Mouse (Mus musculus) liver, embryonic 14.5 days (tissue): Measurements from ENCODE around the gene Dnali1.

Experiments
- CTCF ChIP-seq: IDR thresholded peaks from 2 replicates; pipeline ENCODE4 v1.5.1; 2016; ENCODE audit warnings: antibody characterized with exemption, low read depth, control low read depth
- EP300 ChIP-seq: IDR thresholded peaks from 2 replicates; pipeline ENCODE4 v1.6.1; 2016; ENCODE audit warnings: antibody characterized with exemption, low read depth

- TF ChIP-seq CTCF (peak; percentile 65), EP300 (no peak)
Observed at GRCm38 (mm10) chr4:125084403-125085345, 19.2 kb upstream of the Dnali1 start, which contains the start of gene Meaf6.
